Mouse (Mus musculus): ENCODE results near the gene Rp9. TPM values are rescaled to one million over a fixed set of nuclear protein-coding genes. Genes with fewer than 3 reads are reported as not detected.
A peak's percentile ranks its signal among the peaks of the same experiment; 100 is the strongest.

The Rp9 gene
- total RNA-seq, 2 experiments from 2014 or later, result 129 to 178 TPM

GRCm38 (mm10) chr9:22376086-22376485, 93.5 kb downstream of the Rp9 start:
- no peak for ATAC-seq (replicated peaks; ENCODE audit: poor library complexity)

- peak; percentile 55; the same call in 1 of the 2 replicates for ATAC-seq (replicated peaks; ENCODE audit: poor library complexity)
Measured at GRCm38 (mm10) chr9:22372760-22373159, 96.8 kb downstream of the Rp9 start.

- ATAC-seq (replicated peaks; ENCODE audit: poor library complexity), result no peak
Measured at GRCm38 (mm10) chr9:22368030-22368429, 101.5 kb downstream of the Rp9 start.

GRCm38 (mm10) chr9:22366621-22367020, 102.9 kb downstream of the Rp9 start:
- ATAC-seq (replicated peaks; ENCODE audit: poor library complexity), result peak; percentile 84

GRCm38 (mm10) chr9:22366221-22366620, 103.3 kb downstream of the Rp9 start:
- ATAC-seq (replicated peaks; ENCODE audit: poor library complexity), result no peak

Other genes starting within 250 kb of the Rp9 start
- gene Zfp809, start 244.0 kb downstream of the Rp9 start, total RNA-seq (2015), result 42.9 and 52.0 TPM in 2 replicates
- 28.8 and 32.3 TPM in 2 replicates for gene Zfp809, start 244.0 kb downstream of the Rp9 start, total RNA-seq (2017)
- gene Zfp599, start 209.8 kb downstream of the Rp9 start, total RNA-seq (2015), result 6.0 and 7.1 TPM in 2 replicates
- gene Zfp599, start 209.8 kb downstream of the Rp9 start, total RNA-seq (2017), result 8.0 and 9.0 TPM in 2 replicates
- 10.2 and 10.9 TPM in 2 replicates for gene Zfp810, start 162.1 kb downstream of the Rp9 start, total RNA-seq (2015)
- gene Zfp810, start 162.1 kb downstream of the Rp9 start, total RNA-seq (2017), result 14.7 and 15.1 TPM in 2 replicates
- 68.3 and 76.2 TPM in 2 replicates for gene Anln, start 80.6 kb downstream of the Rp9 start, total RNA-seq (2015)
- gene Anln, start 80.6 kb downstream of the Rp9 start, total RNA-seq (2017), result 44.9 and 58.8 TPM in 2 replicates
- 2.1 and 2.5 TPM in 2 replicates for gene 9530077C05Rik, start 58.2 kb downstream of the Rp9 start, total RNA-seq (2015)
- gene 9530077C05Rik, start 58.2 kb downstream of the Rp9 start, total RNA-seq (2017), result 2.2 and 5.4 TPM in 2 replicates
- not detected in 2 replicates for gene Gm17545, start 15.5 kb downstream of the Rp9 start, total RNA-seq (2015)
- gene Gm17545, start 15.5 kb downstream of the Rp9 start, total RNA-seq (2017), result not detected in 2 replicates
- 16.9 and 20.8 TPM in 2 replicates for gene Bbs9, start 6.0 kb upstream of the Rp9 start, total RNA-seq (2015)
- 18.9 and 21.3 TPM in 2 replicates for gene Bbs9, start 6.0 kb upstream of the Rp9 start, total RNA-seq (2017)

All from megakaryocyte progenitor cell, adult 5-6 weeks (primary cell).